Mouse (Mus musculus) adrenal gland (tissue): ENCODE results near the gene Vapa.
"Not testable (repeated sequence)": the region's sequence is repeated elsewhere in the genome, so short reads cannot be mapped to it uniquely, and the experiment has no call there.

Experiments used
- intact Hi-C: fragments of 180-260 bp; cut with DNase I; formaldehyde crosslinking; loops from one replicate; pipeline ENCODE4 v1.15.1; 2025
- long read RNA-seq, 2 experiments: library from polyadenylated mRNA; unstranded; transcript quantifications; one replicate each; pipeline ENCODE4 v2.0.0; 2020; ENCODE audit warnings: borderline replicate concordance in 1 of 2; ENCODE audit not compliant: insufficient replicate concordance in 1 of 2

Vapa gene
- long read RNA-seq, experiment 1, transcript Vapa-201 (6 exons, 3,369 nt), result major isoform, 398 of 446 reads
- long read RNA-seq, experiment 1, partial matches to known transcripts, result 7 of 446 reads
- long read RNA-seq, experiment 1, other reads (novel, unspliced or antisense), result 41 of 446 reads
- long read RNA-seq, experiment 2, transcript Vapa-201 (6 exons, 3,369 nt), result major isoform, 364 of 413 reads
- long read RNA-seq, experiment 2, partial matches to known transcripts, result 18 of 413 reads
- long read RNA-seq, experiment 2, other reads (novel, unspliced or antisense), result 31 of 413 reads

GRCm38 (mm10) chr17:65613463-65614412 is at the start of gene Vapa:
Gene Vapa (minus strand): TSS chr17:65613555.
- intact Hi-C loops, result loop anchor here (2.0 to 5.0 kb wide), 3 partner anchors 33 to 169 kb away; partner anchors contain the start of gene Ppp4r1

- intact Hi-C loops, result no loop called here
Measured at GRCm38 (mm10) chr17:65662662-65663061, 49.3 kb upstream of the Vapa start.

- intact Hi-C loops, result no loop called here
Measured at GRCm38 (mm10) chr17:65658416-65658815, 45.1 kb upstream of the Vapa start.

GRCm38 (mm10) chr17:65657958-65658357 is 44.6 kb upstream of the Vapa start:
- intact Hi-C loops, result no loop called here

GRCm38 (mm10) chr17:65656731-65657130 is 43.4 kb upstream of the Vapa start:
- intact Hi-C loops, result no loop called here

- intact Hi-C loops, result no loop called here
Measured at GRCm38 (mm10) chr17:65656076-65656475, 42.7 kb upstream of the Vapa start.

GRCm38 (mm10) chr17:65655608-65656007 is 42.3 kb upstream of the Vapa start:
- intact Hi-C loops, result no loop called here

- intact Hi-C loops, result no loop called here
Measured at GRCm38 (mm10) chr17:65650598-65650997, 37.2 kb upstream of the Vapa start.

- intact Hi-C loops, result loop anchor here (5.0 kb wide), 1 partner anchor 53 kb away; no protein-coding TSS in a partner anchor
Measured at GRCm38 (mm10) chr17:65649175-65649493, 35.8 kb upstream of the Vapa start.

GRCm38 (mm10) chr17:65648371-65649174 is 35.2 kb upstream of the Vapa start:
- intact Hi-C loops, result loop anchor here (5.0 kb wide), 1 partner anchor 54 kb away; no protein-coding TSS in a partner anchor

GRCm38 (mm10) chr17:65647961-65648360 is 34.6 kb upstream of the Vapa start:
- intact Hi-C loops, result loop anchor here (2.0 to 5.0 kb wide), 2 partner anchors 33 to 54 kb away; no protein-coding TSS in a partner anchor

GRCm38 (mm10) chr17:65647226-65647625 is 33.9 kb upstream of the Vapa start:
- intact Hi-C loops, result loop anchor here (2.0 to 5.0 kb wide), 2 partner anchors 32 to 55 kb away; no protein-coding TSS in a partner anchor

- intact Hi-C loops, result no loop called here
Measured at GRCm38 (mm10) chr17:65643579-65643978, 30.2 kb upstream of the Vapa start.

- intact Hi-C loops, result no loop called here
Measured at GRCm38 (mm10) chr17:65643051-65643521, 29.7 kb upstream of the Vapa start.

- intact Hi-C loops, result no loop called here
Measured at GRCm38 (mm10) chr17:65642578-65642991, 29.2 kb upstream of the Vapa start.

- intact Hi-C loops, result no loop called here
Measured at GRCm38 (mm10) chr17:65641734-65642218, 28.4 kb upstream of the Vapa start, which contains the start of gene Txndc2. Gene Txndc2 (minus strand): TSS chr17:65642168.

- intact Hi-C loops, result no loop called here
Measured at GRCm38 (mm10) chr17:65639144-65639543, 25.8 kb upstream of the Vapa start.

- intact Hi-C loops, result no loop called here
Measured at GRCm38 (mm10) chr17:65635715-65636360, 22.5 kb upstream of the Vapa start.

GRCm38 (mm10) chr17:65629943-65630342 is 16.6 kb upstream of the Vapa start:
- intact Hi-C loops, result no loop called here

GRCm38 (mm10) chr17:65628823-65629532 is 15.6 kb upstream of the Vapa start:
- intact Hi-C loops, result not testable (repeated sequence)
